Mouse (Mus musculus) left cerebral cortex, postnatal 4 days (tissue): ENCODE measurements around the gene Pptc7. TPM values are rescaled to one million over a fixed set of nuclear protein-coding genes. Genes with fewer than 3 reads are reported as not detected.

ENCODE experiments used
- DNase-seq: peaks from one replicate; pipeline ENCODE4 v3.0.0-alpha.2; 2022
- intact Hi-C: fragments of 180-260 bp; cut with DNase I; formaldehyde crosslinking; loops from one replicate; pipeline ENCODE4 v1.15.1; 2025
- total RNA-seq, 2 experiments: library from RNA; stranded (reverse); gene quantifications; 2 replicates each; pipeline ENCODE4 v1.2.3; 2021

The Pptc7 gene
- total RNA-seq, 2 experiments from 2014 or later: 17.1 to 18.5 TPM

DNA sequence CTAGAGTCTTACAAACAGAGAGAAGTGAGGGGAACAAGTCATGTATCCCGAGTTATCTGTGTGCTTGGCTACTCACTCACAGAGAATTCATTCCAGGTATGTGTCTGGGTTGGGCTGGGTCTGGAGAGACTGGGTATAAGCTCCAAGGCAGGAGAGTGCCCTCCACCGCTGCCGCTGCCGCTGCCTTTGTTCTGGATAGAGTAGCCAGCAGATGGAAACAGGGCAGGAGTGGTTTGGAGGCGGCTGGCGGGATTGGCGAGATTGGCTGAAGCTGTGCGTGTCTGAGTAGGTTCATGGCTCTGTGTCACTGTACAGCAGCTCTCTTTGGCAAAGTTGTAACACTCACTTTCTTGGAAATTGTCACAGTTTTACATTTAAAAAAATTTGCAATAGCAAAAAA is 39.4 kb downstream of the Pptc7 start:
- DNase-seq: no peak
- intact Hi-C loops: no loop called here

DNA sequence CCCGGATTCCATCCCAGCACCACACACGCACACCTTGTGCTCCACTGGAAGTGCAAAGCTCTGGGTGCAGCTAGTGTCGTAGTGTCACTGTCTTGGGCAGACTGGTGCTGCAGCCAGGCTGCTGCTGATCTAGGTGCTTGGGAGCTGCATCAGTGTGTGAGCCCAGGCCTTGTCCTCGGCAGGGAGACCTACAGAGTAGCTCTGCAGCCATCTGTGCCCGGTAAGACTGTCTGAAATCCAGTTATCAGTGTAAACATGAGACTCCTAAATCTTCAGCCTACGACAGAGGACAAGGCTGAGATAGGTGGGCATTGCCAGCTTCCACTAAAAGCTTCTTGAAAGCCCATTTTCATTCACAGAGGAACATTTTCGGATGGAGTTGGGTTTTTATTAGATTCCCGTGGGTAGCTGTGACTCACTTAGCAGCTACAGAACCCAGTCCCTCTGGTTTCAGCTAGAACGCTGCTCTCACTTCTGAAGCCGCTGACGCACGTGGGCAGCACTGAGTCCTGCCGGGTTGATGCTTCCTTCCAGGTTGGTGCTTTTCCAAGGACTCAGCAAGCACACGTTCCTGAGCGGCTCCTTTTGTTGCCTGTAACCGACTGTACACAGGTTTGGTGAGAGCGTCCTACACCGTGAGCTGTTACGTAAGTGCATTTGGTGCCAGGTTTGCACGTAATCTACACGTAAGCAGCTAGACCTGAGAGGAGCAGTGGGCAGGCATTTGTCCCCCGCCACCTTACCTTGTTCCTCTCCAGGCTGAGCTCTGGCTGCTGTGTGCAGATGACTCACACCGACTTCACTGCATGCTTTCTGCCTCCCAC is 40.7 kb downstream of the Pptc7 start:
- intact Hi-C loops: no loop called here
- DNase-seq: peak; percentile 17

DNA sequence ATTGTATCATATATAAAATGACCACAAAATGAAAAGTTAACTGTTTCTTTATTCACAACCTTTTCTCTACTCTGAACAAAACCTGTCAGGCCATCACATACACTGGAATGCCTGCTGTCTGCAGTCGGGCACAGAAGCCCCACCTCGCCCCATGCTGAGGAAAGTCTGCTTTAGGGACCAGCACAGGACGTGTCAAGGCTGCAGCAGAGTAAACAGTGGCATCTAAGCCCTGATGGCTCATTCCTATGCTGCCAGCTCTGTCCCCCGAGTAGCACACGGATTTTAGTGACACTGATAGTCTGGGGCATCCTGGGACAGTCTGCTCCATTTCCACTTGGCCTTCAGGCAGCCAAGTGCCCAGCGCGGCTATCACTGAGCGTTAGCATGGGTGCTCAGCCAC is 41.3 kb downstream of the Pptc7 start:
- intact Hi-C loops: no loop called here
- no peak for DNase-seq

DNA sequence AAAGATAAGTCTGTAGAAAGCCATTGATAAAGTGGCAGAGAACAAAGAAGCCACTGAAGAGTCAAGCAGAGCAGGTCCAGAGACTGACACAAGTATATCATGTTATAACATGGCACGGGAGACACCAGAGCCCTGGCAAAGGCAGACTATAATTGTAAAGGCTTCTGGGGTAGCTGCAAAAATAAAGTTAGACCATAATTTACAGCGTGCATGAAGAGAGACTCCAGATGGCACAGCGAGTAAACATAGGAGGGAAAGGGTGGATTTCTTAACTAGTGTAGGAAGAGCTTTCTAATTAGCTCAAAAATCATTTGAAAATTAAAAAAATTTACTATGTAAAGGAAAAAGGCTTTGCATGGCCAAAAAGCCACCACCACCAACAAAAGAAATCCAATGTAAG is 43.1 kb downstream of the Pptc7 start:
- DNase-seq: no peak
- intact Hi-C loops: no loop called here

DNA sequence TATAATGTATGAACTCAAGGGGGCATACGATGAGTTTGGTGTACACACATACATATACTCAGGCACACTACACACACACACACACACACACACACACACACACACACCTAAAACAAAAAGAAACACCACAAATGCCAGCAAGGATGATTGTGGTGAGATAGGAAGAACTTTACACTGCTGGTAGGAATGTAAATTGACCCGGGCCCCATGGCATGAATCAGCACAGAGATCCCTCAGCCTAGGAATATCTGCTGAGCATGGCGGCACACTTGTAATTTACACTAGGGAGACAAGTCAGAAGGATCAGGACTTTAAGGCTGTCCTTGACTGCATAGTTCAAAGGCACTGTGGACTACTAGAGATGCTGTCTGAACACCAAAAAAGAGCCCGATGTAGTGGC is 46.1 kb downstream of the Pptc7 start:
- DNase-seq: no peak
- intact Hi-C loops: no loop called here

DNA sequence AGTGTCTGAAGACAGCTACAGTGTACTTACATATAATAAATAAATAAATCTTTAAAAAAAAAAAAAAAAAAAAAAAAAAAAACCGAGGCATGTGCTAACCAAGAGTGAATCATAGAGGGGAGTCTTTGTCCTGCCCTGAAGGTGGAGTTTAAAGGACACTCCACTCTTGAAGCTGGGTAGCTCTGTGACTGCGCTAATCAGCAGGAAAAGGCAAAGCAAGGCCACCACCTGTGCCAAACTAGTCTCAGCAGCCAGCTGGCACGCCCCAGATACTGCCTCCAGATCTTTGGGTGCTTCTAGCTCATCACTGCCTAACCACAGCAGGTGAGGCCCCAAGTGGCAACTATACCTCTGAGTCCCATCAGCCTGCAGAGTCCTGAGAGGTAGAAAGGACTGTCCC is 50.5 kb downstream of the Pptc7 start:
- no peak for DNase-seq
- intact Hi-C loops: no loop called here

DNA sequence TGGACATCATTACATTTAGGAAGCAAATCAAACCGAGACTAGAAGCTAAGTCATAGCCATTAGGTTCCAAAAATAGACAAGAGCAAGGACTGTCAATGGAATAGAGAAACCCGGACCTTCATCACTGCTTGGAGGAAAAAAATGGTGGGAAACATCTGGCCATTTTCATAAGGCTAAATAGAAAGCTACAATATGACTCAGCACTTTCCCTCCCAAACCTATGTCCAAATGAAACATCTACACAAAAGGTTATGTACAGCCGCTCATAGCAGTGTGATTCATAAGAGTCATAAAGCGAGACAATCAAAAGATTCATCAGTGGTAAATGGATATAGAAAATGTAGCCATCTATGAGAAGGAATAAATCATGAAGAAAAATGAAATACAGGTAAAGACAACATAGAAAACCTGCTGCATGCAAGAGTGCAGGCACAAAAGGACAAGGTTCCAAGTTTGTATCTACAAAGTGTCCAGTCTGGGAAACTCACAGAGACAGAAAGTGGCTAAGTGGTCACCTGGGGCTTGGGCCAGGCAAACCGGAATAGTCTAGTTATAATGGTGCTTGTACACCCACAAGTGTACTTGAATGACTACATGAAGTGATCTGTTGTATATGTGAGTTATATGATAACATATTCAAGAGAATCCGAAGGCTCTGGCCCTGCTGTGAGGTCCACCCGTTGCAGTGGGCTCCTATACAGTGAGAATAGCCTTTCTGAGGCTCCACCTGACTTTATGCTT is 52.6 kb downstream of the Pptc7 start:
- intact Hi-C loops: no loop called here

DNA sequence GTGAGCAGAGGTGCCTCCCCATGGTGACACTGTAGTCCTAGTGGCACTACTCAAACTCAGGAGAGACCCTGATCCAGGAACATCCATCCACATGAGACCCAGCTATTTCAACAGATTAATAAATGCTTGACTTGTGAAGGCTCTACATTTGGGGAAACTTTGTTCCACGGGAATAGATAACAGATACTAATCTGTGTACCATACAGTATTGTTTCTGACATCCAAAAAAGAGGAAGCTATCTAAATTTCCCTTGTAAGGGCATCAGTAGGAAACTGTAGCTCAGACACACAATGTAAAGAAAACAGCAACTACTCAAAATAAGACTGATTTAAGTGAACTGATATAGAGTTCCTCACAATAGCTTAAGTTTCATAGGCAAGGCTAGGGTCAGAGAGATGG is 58.7 kb downstream of the Pptc7 start:
- intact Hi-C loops: loop anchor here (5.0 kb wide), 1 partner anchor 211 kb away; no protein-coding TSS in a partner anchor
- DNase-seq: no peak

More for the DNA sequence above, 52.6 kb downstream of the Pptc7 start:
- no peak for DNase-seq

DNA sequence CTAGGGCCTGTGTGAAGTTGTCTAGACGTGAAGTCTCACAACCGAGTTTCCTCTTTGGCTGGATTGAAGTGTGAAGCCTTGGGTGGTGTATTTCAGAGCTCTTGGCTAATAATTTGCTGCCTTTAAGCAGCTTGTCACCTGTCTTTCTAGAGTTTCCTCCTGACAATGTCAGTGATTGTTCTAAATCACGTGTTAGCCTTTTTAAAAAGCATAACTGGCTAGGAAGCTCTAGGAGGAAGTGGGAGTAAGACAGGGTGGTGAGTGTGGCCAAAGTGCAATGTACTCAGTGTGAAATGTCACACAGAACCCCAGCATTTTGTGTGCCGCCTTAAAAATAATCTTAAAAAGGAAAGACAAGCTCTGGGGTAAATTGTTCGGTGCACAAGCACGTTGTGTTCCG is 59.6 kb downstream of the Pptc7 start:
- intact Hi-C loops: loop anchor here (2.0 to 5.0 kb wide), 2 partner anchors 77 to 211 kb away; no protein-coding TSS in a partner anchor
- no peak for DNase-seq

DNA sequence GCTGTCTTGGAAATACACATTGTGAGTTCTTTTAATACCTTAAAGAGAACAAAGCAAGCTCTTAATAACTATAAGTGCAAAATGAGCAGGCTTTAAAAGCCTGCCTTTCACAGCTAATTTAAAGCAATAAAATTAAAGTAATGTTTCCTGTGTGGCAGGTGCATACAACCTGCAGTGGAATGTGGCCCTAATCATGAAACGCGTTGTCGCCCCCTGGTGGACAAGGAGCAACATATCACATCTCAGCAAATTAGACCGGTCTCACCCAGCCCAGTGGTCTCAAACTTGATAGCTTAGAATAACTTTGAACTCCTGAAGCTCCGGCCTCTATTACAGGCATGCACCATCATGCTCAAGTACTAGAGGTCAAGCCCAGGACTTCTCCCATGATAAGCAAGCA is 60.1 kb downstream of the Pptc7 start:
- intact Hi-C loops: loop anchor here (2.0 to 5.0 kb wide), 2 partner anchors 77 to 212 kb away; no protein-coding TSS in a partner anchor
- DNase-seq: peak; percentile 78

DNA sequence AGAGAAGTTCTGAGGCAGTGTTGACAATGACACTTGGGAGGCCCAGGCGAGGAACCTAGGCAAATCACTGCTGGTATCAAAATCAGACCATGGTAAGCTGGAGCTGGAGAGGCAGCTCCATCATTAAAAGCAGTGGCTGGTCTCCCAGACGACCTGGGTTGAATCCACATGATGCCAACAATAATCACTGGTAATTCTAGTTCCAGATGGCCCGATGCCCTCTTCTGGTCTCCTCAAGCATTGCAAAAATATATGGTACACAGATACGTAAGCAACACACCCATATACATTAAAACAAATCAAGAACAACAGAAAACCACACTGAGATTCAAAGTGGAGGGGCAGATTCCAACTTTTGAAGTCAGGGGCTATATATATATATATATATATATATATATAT is 61.6 kb downstream of the Pptc7 start:
- intact Hi-C loops: loop anchor here (2.0 kb wide), 1 partner anchor 79 kb away; no protein-coding TSS in a partner anchor
- peak; percentile 8 for DNase-seq

DNA sequence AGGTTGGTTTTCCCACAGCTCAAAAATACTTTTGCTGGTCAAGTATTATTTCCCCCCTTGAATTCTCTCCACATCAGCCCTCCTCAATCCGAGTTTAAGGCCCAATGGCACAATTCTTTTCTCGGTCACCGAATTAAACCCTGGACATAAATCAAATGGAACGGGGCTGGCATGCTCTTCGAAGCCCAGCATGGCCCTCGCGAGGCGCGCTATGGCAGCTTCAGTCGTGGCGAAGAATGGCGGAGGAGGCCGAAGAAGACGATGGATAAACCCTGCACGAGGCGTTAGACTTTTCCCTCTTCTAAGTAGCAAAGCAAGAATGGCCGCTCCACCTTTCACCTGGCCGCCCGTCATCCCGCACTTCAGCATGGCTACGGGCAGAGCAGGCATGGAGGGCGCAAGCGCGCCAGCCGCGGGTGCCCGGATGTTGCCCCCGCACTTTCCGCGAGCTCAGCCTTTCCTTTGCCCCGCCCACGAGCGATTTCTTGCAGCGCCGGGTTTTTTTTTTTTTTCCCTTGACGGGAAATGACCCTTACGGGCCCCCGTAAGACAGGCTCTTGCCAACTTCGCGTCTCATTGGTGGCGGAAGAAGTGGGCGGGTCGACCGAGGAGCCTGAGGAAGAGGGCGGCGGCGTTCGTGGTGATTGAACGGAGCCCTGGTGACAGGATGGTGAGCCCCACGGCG is 69.8 kb downstream of the Pptc7 start, which contains the start of the genes Rad9b and Vps29:
Gene Rad9b (minus strand): TSS at position 427 of the 685 bp plus-strand sequence.
Gene Vps29 (plus strand): TSS at position 563 of the 685 bp plus-strand sequence.
- peak; percentile 98 for DNase-seq
- intact Hi-C loops: no loop called here

DNA sequence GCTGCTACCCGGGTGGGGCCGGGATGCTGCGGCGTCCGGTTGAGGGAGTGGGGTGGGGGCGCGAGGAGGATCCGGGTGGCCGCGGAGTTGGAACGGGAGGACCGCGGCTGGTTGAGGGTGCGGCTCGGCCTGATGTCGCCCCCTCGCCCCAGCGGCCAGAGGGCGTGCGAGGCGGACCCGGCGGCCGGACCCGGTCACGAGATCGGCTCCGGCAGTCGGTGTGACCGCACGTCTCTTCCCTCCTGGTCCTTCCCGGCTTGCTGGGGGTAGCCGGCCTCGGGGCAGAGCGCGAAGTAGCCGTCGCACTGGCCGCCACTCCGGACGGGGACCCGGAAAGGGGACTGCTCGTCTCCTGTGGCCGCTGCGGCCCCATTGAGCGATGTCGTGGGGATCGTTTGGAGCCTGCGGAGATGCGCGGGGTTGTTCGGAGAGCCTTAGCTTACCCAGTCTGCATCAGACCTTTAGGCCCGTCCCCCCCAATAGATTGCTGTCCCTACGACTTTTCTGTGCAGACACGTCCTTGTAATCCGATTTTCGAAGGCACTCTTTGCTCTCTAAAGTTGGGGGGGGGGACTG is 70.4 kb downstream of the Pptc7 start:
- no peak for DNase-seq
- intact Hi-C loops: no loop called here

DNA sequence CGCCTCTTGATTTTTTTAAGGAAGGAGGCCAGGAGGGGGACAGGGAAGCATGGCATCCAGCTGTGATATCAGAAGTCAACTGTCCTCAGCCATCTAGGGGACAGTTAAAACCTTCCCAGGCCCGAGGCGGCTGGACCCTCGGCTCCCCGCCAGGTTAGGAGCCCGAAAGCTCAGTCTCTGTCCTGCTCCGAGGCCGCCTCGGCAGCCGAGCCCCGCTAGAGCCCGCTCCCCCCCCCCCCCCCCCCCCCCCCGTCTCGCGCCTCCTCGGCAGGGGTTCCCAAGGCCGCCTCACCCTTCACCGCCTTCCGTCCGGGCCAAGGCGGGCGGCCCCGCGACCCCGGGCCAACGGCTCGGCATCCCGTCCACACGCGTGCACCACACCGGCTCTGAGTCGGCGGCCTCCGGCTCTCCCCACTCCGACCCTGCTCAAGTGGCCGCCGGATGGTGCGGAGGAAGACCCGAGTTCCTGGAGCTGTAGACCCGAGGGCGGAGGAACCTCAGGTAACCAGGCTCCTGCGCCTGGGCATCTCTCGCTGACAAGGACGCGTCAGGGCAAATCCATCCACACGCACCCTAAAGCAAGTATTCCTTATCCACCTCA is 87.5 kb downstream of the Pptc7 start, which contains the start of gene Gpn3:
Gene Gpn3 (plus strand): TSS at position 286 of the 601 bp plus-strand sequence.
- intact Hi-C loops: no loop called here
- peak; percentile 73 for DNase-seq

DNA sequence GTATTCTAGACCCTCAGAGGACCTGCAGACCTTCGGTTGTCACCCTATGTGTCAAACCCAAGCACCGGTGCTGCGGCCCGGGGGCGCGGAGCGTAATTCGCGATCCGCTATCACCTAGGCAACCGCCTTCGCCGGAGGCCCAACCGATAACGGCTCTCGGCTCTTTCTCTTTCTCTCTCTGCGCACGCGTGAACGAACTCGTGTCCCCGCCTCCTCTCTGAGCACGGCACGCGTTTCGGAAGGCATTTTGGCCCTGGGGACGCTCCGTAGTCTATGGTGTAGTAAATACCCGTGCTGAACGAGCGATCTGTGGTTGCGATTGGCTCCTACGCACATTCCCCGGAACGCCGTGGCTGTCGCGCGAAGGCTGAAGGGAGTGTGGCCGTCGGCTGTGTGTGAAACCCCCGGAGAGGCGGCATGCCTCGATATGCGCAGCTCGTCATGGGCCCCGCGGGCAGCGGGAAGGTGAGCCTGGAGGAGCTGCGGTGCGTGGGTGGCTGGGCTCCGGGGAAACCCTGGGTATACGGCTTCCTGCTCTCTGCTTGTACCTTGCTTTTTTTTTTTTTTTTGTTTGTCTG is 88.1 kb downstream of the Pptc7 start, which contains the start of gene Fam216a:
Gene Fam216a (minus strand): TSS at position 173 of the 578 bp plus-strand sequence.
- intact Hi-C loops: no loop called here
- peak; percentile 99 for DNase-seq

DNA sequence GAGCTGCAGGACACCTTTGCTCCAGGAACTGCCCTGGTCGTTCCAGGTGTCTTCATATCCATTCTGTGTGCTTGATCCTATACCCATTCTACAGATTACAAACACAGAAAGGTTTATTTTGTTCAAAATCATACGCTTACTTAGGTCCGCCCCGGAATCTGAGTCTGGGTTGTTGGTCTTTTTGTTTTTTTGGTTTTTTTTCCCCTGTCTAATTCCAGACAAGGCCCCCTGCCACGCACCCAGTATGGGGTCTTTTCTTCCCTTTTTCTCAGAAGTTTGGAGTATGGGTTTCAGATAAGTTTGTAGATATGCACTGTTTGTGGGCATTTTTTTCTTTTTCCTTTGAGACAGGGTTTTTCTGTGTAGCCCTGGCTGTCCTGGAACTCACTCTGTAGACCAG is 88.7 kb downstream of the Pptc7 start:
- DNase-seq: no peak
- intact Hi-C loops: no loop called here
